Mouse (Mus musculus): ENCODE measurements around the gene Fank1. TPM values are rescaled to one million over a fixed set of nuclear protein-coding genes. Genes with fewer than 3 reads are reported as not detected.
A peak's percentile ranks its signal among the peaks of the same experiment; 100 is the strongest.

The Fank1 gene
- total RNA-seq (2015; ENCODE audit: low replicate concordance) (not detected in 2 replicates), total RNA-seq (2017; ENCODE audit: low replicate concordance) (not detected in 2 replicates)

GRCm38 (mm10) chr7:133776626-133776996, at the start of gene Fank1:
Gene Fank1, plus strand, starts transcription at chr7:133776861.
- ATAC-seq (replicated peaks; ENCODE audit: low FRiP score, poor library complexity, severe bottlenecking) = peak; percentile 95

DNA sequence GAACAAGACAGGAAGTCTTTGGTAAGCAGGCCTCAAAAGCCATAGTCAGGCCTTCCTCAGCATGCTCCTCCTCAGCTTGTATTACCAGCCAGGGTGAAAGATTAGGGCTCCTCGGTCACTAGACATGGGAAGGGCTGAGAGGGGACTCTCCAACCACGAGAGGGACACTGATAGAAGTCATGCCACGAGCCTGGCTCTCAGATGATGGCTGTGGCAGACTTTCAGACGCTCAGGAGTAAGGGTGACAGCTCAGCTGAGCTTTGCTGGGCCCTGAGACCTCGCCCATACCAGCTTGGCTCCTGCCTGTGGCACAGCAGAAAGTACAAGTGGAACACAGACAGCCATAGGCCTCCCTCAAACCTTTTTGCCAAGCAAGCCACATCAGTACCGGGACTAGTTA, 49.6 kb upstream of the Fank1 start:
- no peak for ATAC-seq (replicated peaks; ENCODE audit: low FRiP score, poor library complexity, severe bottlenecking)

- ATAC-seq (replicated peaks; ENCODE audit: low FRiP score, poor library complexity, severe bottlenecking) = no peak
These were observed 47.3 kb upstream of the Fank1 start for GRCm38 (mm10) chr7:133729351-133729750.

DNA sequence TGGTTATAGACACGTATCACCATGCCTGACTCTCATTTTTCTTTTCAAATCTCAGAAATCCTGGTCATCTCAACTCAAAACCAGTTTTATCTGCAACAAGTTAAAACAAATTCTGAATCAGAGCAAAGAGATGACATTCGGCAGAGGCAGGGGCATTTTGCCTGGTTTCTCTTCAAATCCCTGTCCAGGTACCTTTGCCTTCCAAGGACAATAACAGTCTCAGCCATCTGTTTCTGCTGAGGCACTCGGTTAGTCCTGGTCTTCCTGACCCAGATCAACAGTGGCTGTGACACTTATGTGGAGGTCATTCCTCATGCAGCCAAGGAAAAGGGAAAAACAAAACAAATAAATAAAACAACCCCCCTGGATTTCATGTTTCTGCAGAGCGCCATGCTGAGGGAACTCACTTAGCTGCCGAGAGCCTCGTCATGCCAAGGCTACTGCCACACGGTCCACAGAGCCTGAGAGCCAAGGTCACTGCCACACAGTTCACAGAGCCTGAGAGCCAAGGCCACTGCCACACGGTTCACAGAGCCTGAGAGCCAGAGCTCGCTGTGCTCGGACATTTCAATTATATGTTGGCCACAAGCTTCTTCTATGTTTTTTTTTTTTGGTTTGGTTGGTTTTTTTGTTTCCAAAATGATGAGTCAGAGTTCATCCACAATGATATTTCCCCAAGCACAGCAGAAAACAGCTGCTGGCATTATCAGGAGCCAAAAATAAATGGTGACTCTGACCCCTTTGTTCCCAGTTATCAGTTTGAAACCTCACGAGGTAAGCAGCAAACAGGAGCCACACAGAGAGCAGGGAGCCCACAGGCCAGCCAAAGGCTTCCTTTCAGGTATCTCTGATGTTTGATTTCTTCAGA, 46.1 kb upstream of the Fank1 start:
- ATAC-seq (replicated peaks; ENCODE audit: low FRiP score, poor library complexity, severe bottlenecking) = no peak

DNA sequence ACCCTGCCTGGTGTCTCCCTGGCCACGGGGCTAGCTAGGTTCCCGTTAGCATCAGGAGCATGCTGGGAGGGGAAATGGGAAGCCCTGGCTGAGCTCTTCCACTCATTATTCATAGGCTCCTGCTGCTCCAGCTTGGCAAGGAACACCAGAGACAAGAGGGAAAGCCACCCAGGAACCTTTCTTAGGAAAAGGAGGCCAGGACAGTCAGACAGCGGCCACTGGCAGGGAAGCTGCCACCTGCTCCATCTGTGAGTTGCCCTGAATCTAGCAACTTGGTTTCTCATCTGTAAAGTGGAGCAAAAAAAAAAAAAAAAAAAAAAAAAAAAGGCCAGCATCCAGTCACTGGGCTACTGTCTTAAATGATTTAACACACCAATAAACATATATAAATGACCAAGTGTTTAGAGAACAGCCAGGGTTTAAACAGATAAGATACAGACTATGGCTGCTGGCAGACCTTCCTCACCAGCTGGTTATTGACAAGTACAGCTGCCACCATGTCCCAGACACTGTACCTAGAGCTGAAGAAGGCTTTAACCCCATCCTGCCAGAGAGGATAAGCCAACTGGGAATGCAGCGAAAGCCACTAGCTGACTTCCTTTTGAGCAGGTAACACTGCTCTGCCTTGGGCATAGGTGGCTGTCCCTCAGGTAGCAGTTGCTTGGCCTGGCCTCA, 44.6 kb upstream of the Fank1 start:
- ATAC-seq (replicated peaks; ENCODE audit: low FRiP score, poor library complexity, severe bottlenecking) = no peak

DNA sequence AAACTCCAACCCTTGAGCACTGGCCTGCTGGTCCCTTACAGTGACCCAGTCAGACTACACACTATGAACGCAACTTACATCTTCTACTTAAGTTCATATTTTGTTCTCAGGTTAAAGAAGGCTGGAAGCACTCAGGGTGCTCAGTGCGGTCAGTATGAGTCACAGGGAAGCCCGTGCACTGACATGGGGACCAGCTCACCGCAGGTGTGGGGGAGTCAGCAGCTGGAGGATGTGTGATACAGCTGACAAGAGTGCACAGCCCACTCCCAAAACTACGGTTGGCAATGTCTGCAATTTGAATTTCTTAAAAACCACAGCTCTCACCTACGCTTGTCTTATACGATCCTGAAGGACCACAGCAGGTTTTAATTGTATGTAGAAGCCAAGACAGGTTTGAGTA, 36.1 kb upstream of the Fank1 start:
- no peak for ATAC-seq (replicated peaks; ENCODE audit: low FRiP score, poor library complexity, severe bottlenecking)

GRCm38 (mm10) chr7:133742530-133743325, 33.9 kb upstream of the Fank1 start:
- no peak for ATAC-seq (replicated peaks; ENCODE audit: low FRiP score, poor library complexity, severe bottlenecking)

DNA sequence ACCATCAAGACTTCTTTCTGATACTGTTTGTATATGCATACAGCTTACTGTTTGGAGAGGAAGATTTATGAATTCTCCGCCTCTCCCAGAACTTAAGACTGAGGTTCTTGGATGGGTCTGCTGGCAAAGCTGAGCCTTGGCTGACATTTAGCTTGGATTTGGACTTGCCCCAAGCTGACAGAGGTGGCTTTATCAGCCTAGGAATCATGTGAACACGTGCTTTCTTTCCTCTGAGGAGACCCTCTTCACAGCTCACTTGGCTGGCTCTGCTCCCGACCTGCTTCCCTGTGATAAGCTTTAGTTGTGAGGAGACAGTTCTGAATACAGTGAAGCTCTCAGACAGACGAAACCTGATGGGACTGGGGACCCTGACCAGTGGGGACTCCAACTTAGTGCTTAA, 33.0 kb upstream of the Fank1 start:
- ATAC-seq (replicated peaks; ENCODE audit: low FRiP score, poor library complexity, severe bottlenecking) = no peak

DNA sequence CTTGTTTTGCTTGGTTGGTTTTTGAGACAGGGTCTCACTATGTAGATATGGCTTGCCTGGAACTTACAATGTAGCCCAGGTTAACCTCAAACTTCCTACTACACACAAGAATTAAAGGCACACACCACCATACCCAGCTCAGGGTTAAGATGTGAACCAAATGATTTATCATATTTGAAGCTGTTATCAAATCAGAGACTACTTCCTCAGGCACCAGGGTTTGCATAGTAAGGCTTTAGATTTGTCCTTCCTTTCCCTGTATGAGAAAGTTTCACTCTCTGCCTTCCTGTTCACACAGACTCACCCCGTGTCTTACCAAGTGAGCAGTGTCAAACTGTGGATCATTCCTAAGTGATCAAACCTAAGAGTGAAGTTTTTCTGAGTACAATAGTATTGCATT, 32.5 kb upstream of the Fank1 start:
- no peak for ATAC-seq (replicated peaks; ENCODE audit: low FRiP score, poor library complexity, severe bottlenecking)

- ATAC-seq (replicated peaks; ENCODE audit: low FRiP score, poor library complexity, severe bottlenecking) = no peak
These were observed 32.0 kb upstream of the Fank1 start for GRCm38 (mm10) chr7:133744701-133745100.

DNA sequence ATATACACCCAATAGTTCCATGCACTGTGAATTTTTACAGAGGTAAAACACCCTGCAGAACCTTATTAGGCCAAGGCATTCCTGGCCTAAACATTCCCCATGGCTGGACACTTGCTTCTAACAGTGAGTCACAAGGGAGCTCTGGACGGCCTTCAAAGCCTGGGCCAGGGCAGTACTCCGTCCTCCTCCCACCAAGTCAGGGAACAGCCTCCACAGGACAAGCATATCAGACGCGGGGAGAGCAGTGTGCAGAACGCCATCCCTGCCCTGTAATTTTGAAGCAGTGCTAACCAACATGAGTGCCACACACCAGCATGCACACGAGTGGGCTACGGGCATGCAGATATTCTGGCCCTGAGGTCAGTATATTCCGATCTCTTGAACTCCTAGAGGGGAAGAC, 29.3 kb upstream of the Fank1 start:
- no peak for ATAC-seq (replicated peaks; ENCODE audit: low FRiP score, poor library complexity, severe bottlenecking)

DNA sequence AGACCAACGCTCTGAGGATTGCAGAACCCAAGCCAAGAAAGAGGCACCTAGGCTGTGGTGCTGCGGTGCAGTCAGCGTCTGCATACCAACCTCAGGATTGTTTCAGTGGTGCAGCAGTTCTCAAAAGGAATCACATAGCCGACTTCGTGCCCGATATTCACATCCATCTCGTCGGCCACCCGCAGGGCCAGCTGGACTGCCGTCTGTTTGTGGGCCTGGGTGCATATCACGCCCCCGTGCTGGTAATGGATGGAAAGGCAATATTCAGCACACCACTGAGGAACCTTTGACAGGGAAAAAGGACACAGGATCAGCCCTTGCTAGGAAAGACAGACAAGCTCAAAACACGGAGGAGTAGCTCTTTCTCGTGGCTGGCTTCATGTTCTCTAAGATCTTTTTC, 27.9 kb upstream of the Fank1 start:
- no peak for ATAC-seq (replicated peaks; ENCODE audit: low FRiP score, poor library complexity, severe bottlenecking)

GRCm38 (mm10) chr7:133750666-133751065, 26.0 kb upstream of the Fank1 start:
- no peak for ATAC-seq (replicated peaks; ENCODE audit: low FRiP score, poor library complexity, severe bottlenecking)

DNA sequence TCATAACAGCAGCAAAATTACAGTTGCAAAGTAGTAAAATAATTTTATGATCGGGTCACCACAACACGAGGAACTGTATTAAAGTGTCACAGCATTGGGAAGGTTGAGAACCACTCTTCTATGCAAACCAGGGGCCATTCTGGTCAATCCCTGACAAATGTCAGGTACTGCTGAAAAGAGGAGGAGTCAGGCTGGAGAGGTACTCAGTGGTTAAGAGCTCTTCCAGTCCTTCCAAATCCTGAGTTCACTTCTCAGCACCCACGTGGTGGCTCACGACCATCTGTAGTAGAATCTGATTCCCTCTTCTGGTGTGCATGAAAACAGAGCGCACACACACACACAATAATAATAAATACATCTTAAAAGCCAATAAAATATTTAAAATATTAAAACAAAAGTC, 25.5 kb upstream of the Fank1 start:
- no peak for ATAC-seq (replicated peaks; ENCODE audit: low FRiP score, poor library complexity, severe bottlenecking)

- ATAC-seq (replicated peaks; ENCODE audit: low FRiP score, poor library complexity, severe bottlenecking) = no peak
These were observed 18.7 kb upstream of the Fank1 start for GRCm38 (mm10) chr7:133757961-133758455.

DNA sequence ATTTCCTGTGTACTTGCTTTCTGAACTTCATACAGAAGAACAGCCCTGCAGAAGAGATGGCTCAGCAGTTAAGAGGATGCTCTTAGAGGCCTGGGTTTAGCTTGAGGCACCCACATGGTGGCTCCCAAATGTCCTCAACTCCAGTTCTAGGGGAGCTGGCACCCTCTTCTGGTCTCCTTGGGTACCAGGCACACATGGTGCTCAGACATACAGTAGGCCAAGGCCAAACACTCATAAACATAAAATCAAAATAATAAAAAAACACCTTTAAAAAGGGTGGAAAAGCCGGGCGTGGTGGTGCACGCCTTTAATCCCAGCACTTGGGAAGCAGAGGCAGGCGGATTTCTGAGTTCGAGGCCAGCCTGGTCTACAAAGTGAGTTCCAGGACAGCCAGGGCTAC, 17.9 kb upstream of the Fank1 start:
- no peak for ATAC-seq (replicated peaks; ENCODE audit: low FRiP score, poor library complexity, severe bottlenecking)

DNA sequence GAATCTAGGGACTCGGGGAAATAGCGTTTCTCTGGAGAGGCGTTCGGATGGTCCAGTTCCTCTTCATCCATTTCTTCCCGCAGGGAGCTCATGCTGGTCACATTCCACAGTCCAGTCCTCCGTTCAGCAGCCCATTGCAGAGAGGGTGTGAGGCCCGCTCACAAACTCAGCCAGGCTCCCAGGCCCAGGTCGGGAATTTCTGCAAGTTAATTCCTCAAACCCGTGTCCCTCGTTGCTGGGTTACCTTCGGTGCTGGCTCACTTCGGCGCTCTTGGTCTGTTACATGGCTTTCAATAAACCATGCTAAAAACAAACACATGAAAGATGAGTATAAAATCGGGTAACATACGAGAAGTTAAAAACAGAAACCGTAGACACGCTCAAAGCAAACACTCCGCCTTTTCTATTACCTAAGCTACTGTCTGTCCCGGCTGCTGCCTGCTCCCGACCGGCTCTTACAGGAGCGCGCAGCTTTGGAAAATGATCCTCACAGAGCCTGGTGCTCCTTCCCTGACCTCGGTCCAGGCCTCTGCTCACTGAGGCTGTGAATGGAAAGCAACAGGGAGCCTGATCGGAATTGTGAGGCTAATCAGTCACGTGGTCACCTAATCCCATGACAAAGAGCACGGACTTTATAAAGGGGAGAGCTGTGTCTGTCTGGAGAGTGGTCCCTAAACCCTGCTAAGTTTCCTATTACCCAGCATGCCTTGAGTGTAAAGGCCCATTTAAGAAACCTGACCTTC, 16.9 kb upstream of the Fank1 start:
- ATAC-seq (replicated peaks; ENCODE audit: low FRiP score, poor library complexity, severe bottlenecking) = no peak

- no peak for ATAC-seq (replicated peaks; ENCODE audit: low FRiP score, poor library complexity, severe bottlenecking)
These were observed 14.0 kb upstream of the Fank1 start for GRCm38 (mm10) chr7:133762696-133763095.

DNA sequence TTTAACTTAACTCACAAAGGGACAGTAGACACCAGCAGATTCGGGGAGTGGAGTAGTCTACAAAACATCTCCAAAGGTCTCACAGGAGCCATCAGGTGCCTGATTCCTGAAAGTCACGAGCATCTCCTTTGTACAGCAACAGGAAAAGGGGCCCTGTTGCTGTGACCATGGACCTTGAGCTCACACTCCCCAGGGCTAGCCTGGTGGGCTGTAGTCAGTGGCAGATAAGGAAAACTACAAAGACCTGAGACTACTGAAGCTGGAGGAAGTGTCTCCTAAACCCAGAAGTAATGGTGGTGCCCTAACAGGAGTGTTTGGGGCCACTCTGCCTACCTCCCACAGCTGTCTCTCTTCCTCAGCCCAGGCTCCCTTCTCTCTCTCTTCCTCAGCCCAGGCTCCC, 12.2 kb upstream of the Fank1 start:
- ATAC-seq (replicated peaks; ENCODE audit: low FRiP score, poor library complexity, severe bottlenecking) = no peak

All from erythroblast, adult 5-6 weeks (primary cell).